Mouse (Mus musculus): ENCODE data around the gene Mbd3. TPM values are rescaled to one million over a fixed set of nuclear protein-coding genes. Genes with fewer than 3 reads are reported as not detected.

The Mbd3 gene
- polyA plus RNA-seq, 1 experiment, result not detected

DNA sequence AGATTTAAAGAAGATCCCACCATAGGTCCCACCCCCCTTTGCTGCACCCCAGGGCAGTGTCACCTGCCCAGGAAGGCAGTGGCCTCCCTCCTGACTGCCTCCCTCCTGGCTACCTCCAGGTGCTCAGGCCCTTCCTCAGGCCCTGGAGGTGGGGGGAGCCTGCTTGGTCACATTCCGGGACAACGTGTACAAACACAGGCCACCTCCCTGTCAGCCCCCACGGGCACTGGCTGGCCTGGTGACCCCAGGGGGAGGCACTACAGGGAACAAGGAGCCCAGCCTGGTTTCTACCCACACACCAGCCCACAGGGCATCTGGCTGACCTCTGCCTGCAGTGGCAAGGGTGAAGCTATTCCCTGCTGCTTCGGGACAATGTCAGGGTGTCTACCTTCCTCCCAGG, 38.6 kb upstream of the Mbd3 start:
- 84% methylated on average over 4 of the region's 4 CpGs for WGBS

DNA sequence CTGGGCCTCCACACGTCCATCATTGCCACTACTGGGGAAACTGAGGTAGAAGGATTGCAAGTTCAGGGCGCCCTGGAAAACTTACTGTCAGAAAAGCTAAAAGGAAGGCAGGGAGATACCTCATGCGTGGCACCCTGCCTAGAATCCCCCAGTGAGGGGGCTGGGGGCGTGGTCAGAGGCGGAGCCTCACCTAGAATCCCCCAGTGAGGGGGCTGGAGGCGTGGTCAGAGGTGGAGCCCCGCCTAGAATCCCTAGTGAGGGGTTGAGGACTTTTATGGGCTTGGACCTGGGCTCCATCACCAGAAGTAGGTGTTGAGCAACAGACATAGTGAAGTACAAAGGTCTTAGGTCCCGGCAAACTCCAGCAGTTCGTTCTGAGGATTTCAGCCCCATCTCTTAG, 36.9 kb upstream of the Mbd3 start:
- Histone ChIP-seq H3K4me3 (ENCODE audit: insufficient read depth, low read depth, low read length) (no peak overlapping the region), H3K27ac (ENCODE audit: insufficient read depth, low read depth, low read length) (no peak overlapping the region), H3K4me1 (ENCODE audit: control insufficient read depth, insufficient read depth, low read length) (peaks cover 28% of the 10 kb centered on the region)
- 16% methylated on average over 9 of the region's 9 CpGs for WGBS
- no peak for TF ChIP-seq POLR2A (IDR thresholded peaks at IDR 0.05; ENCODE audit: insufficient read depth, low read depth, low read length)
- TF ChIP-seq CTCF (IDR thresholded peaks at IDR 0.05; ENCODE audit: insufficient read depth, low read depth, low read length), result no peak

More for the DNA sequence above, 38.6 kb upstream of the Mbd3 start:
- H3K27ac ChIP-seq (ENCODE audit: insufficient read depth, low read depth, low read length), result no peak overlapping the region
- H3K4me1 ChIP-seq (ENCODE audit: control insufficient read depth, insufficient read depth, low read length), result peaks cover 13% of the 10 kb centered on the region; the same call in 1 of the 2 replicates
- TF ChIP-seq CTCF (IDR thresholded peaks at IDR 0.05; ENCODE audit: insufficient read depth, low read depth, low read length) (no peak), POLR2A (IDR thresholded peaks at IDR 0.05; ENCODE audit: insufficient read depth, low read depth, low read length) (no peak)
- H3K4me3 ChIP-seq (ENCODE audit: insufficient read depth, low read depth, low read length), result no peak overlapping the region

DNA sequence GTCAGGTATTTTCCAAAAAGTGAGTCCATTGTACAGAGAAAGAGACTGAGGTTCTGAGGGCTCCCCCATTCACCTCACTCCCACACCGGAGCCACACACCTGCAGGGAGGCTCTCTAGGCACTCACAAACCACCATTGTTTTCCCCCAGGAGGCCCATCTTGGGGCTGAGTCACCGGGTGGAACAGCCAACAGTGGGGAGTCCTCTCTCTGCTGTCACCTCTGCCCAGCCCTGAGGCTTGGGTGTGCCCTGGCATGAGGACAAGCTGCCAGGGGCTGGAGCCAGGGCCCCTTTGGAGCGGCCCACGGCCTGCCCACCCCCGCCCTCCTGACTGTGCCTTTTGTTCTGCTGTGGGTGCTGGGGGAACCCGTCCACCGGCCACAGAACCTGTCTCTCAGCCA, 36.4 kb upstream of the Mbd3 start:
- no peak overlapping the region for H3K27ac ChIP-seq (ENCODE audit: insufficient read depth, low read depth, low read length)
- H3K4me3 ChIP-seq (ENCODE audit: insufficient read depth, low read depth, low read length), result no peak overlapping the region
- WGBS, result 20% methylated on average over 7 of the region's 7 CpGs
- H3K4me1 ChIP-seq (ENCODE audit: control insufficient read depth, insufficient read depth, low read length), result peaks cover 29% of the 10 kb centered on the region
- TF ChIP-seq CTCF (IDR thresholded peaks at IDR 0.05; ENCODE audit: insufficient read depth, low read depth, low read length) (no peak), POLR2A (IDR thresholded peaks at IDR 0.05; ENCODE audit: insufficient read depth, low read depth, low read length) (no peak)

DNA sequence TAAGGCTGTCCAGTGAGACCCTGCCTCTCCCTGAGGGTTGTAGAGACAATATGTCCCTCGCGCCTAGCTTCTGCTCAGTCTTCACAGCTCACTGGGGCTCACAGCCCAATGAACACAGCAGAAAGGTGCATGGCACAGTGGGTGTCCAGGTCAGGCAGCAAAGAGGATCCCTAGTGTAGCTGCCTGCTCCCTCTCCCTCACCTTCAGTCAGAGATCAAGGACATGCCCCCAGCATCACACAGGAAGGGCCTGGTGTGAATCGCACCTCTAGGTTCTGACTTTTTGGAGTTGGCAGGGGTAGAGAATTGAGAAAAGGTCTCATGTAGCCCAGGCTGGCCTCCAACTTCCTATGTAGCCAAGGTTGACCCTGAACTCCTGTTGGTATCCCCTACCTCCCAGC, 35.5 kb upstream of the Mbd3 start:
- TF ChIP-seq POLR2A (IDR thresholded peaks at IDR 0.05; ENCODE audit: insufficient read depth, low read depth, low read length) (no peak), CTCF (IDR thresholded peaks at IDR 0.05; ENCODE audit: insufficient read depth, low read depth, low read length) (no peak)
- 85% methylated on average over 3 of the region's 3 CpGs for WGBS
- no peak overlapping the region for H3K27ac ChIP-seq (ENCODE audit: insufficient read depth, low read depth, low read length)
- no peak overlapping the region for H3K4me3 ChIP-seq (ENCODE audit: insufficient read depth, low read depth, low read length)
- peaks cover 29% of the 10 kb centered on the region for H3K4me1 ChIP-seq (ENCODE audit: control insufficient read depth, insufficient read depth, low read length)

DNA sequence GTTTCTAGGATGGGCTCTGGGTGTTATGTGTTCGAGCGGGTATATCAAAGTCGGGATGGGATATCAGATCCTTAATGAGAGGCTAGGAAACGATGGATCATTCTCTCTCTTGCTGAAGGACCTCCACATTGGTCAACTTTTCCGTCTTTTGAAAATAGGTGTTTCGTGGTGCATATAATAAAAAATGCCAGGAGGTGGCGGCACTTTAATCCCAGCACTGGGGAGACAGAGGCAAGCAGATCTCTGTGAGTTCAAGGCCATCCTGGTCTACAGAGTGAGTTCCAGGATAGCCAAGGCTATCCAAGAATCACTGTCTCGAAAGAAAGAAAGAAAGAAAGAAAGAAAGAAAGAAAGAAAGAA, 34.9 kb upstream of the Mbd3 start:
- Histone ChIP-seq H3K4me1 (ENCODE audit: control insufficient read depth, insufficient read depth, low read length) (peaks cover 29% of the 10 kb centered on the region), H3K4me3 (ENCODE audit: insufficient read depth, low read depth, low read length) (no peak overlapping the region), H3K27ac (ENCODE audit: insufficient read depth, low read depth, low read length) (no peak overlapping the region)
- TF ChIP-seq CTCF (IDR thresholded peaks at IDR 0.05; ENCODE audit: insufficient read depth, low read depth, low read length), result no peak
- TF ChIP-seq POLR2A (IDR thresholded peaks at IDR 0.05; ENCODE audit: insufficient read depth, low read depth, low read length), result no peak
- WGBS, result 5% methylated on average over 8 of the region's 8 CpGs

DNA sequence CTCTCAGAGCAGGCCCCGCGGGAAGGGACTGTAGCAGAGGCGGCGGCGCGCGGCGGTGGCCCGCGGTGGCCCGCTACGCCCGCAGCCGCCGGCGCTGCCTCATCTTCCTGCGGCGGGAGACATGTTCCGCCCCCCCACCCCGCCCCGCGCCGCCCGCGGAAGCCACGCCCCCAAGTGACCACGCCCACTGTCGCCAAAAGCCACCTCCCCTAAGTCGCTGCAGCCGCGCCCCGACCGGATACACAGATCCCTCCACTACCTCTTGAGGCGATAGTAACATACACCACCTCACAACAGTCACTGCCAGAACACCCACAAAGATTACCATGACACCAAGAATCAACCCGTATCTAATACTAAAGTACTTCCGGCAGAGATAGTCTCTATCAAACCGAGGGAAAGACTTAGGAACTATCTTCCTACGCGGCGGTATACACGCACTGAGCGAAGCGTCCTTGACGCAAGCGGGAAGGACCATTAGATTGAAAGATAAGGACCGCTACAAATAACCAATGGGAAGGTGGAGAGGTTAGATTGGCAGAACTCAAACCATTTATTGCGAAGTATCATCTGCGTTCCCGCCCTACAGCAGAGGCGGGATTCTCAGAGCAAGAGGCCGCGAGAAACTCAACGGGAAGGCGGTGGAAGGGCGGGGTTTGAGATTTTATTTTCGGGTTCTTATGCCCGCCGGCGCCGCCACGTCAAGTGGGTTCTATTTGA, 34.3 kb upstream of the Mbd3 start, which contains the start of gene Tcf3:
TSS of gene Tcf3 (minus strand) at position 135 of the 720 bp plus-strand sequence.
- WGBS, result under 1% methylated on average over 55 of the region's 61 CpGs
- TF ChIP-seq CTCF (IDR thresholded peaks at IDR 0.05; ENCODE audit: insufficient read depth, low read depth, low read length), result no peak
- TF ChIP-seq POLR2A (IDR thresholded peaks at IDR 0.05; ENCODE audit: insufficient read depth, low read depth, low read length), result peak; percentile 56; the same call in 1 of the 2 replicates

DNA sequence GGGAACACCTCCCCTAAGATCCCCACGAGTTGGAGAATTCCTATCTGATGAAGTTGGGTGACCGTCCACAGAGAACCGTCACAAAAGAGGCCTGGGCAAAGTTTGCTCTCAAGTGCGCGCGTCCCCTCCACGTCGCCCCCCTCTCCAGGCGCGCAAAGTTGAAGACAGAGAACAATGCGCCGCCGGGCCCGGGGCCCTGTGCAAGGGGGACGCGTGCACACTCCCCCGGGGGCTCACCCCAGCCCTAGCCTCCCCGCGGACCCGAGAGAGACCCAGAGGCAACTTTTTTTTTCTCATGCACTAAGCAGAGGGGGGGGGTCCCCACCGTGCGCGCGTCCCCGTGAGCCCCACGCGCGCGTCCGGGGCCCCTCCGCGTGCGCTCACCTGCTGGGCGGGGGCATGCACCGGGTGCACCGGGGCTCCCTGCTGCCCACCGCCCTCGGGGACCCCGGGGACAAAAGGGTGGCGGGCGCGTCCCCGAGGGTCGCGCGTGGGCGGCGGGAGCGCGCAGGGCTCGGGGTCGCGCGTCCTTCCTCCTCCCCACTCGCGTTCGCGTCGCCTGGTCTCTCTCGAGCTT, 33.7 kb upstream of the Mbd3 start:
- WGBS, result 1% methylated on average over 57 of the region's 60 CpGs
- TF ChIP-seq POLR2A (IDR thresholded peaks at IDR 0.05; ENCODE audit: insufficient read depth, low read depth, low read length) (no peak), CTCF (IDR thresholded peaks at IDR 0.05; ENCODE audit: insufficient read depth, low read depth, low read length) (no peak)
- H3K4me1 ChIP-seq (ENCODE audit: control insufficient read depth, insufficient read depth, low read length), result peaks cover 29% of the 10 kb centered on the region
- peak overlapping the region; percentile 99 for H3K4me3 ChIP-seq (ENCODE audit: insufficient read depth, low read depth, low read length)
- peak overlapping the region; percentile 100 for H3K27ac ChIP-seq (ENCODE audit: insufficient read depth, low read depth, low read length)

More for the DNA sequence above, 34.3 kb upstream of the Mbd3 start, which contains the start of gene Tcf3:
- peaks cover 29% of the 10 kb centered on the region for H3K4me1 ChIP-seq (ENCODE audit: control insufficient read depth, insufficient read depth, low read length)
- peak within 1 kb of the TSS; percentile 99 for H3K4me3 ChIP-seq (ENCODE audit: insufficient read depth, low read depth, low read length)
- H3K27ac ChIP-seq (ENCODE audit: insufficient read depth, low read depth, low read length), result peak within 1 kb of the TSS; percentile 100

DNA sequence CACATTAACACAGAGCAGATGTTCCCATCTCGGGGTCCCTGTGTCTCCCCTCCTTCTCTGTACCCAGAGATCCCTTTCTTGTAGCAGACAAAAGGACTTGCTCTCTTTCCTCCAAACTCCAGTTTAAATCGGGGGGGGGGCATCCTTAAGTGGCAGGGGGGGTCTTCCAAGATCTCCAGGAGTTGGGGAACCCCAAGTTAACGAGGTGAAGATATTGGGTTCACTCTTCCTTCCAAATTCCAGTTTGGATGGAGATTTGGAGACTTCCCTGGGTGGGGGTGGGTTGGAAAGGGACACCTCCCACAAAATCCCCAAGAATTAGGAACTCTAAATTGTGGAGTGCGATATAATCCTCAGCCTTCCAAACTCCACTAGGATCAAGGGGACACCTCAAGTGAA, 33.0 kb upstream of the Mbd3 start:
- TF ChIP-seq CTCF (IDR thresholded peaks at IDR 0.05; ENCODE audit: insufficient read depth, low read depth, low read length), result no peak
- TF ChIP-seq POLR2A (IDR thresholded peaks at IDR 0.05; ENCODE audit: insufficient read depth, low read depth, low read length), result no peak
- Histone ChIP-seq H3K4me1 (ENCODE audit: control insufficient read depth, insufficient read depth, low read length) (peaks cover 29% of the 10 kb centered on the region), H3K27ac (ENCODE audit: insufficient read depth, low read depth, low read length) (no peak overlapping the region), H3K4me3 (ENCODE audit: insufficient read depth, low read depth, low read length) (peak overlapping the region; percentile 99)
- WGBS, result 5% methylated on average over 4 of the region's 4 CpGs
